Comparison of ENCODE assay signal across 8 mouse cellular contexts in the genomic region with DNA sequence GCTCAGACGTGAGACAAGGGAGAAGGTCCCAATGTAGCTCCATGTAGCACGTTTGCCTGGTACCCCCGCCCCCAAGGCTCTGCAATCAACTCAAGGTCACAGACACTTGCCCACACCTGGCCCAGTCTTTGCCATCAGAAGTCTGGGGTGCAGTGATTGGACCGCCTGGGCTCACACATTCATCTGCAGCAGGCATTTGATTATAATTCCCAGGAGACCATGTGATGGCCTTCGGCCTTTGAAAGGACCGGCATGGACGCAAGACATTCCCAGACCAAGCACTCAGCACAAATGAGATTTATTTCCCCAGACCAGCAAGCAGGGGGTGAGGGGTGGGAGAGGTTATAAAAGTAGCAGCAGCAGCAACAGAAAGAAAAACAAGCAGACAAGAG. TPM values are rescaled to one million over a fixed set of nuclear protein-coding genes. Genes with fewer than 3 reads are reported as not detected.
DNase-seq lines count a peak whose midpoint lies in the region; ATAC-seq and TF ChIP-seq lines count a peak whose summit lies in the region.

No protein-coding gene starts in this region.

- no peak for DNase-seq in spleen, adult 2 months (ENCODE audit: low read depth in 1 of 2, low spot score in 2 of 2)
- DNase-seq in spleen, postnatal 36 days (ENCODE audit: low spot score in 2 of 2): no peak
- DNase-seq in kidney, postnatal 0 days (ENCODE audit: low spot score): peak; percentile 90
- DNase-seq in neural tube, embryonic 11.5 days (ENCODE audit: low spot score): peak; percentile 53
- DNase-seq in gastrocnemius, postnatal 25 days: no peak
- DNase-seq in left cerebral cortex, postnatal 4 days: no peak
- no peak for DNase-seq in layer of hippocampus, adult 2 months (ENCODE audit: low spot score in 2 of 2)

- H3K27me3 ChIP-seq in spleen, adult 2 months (ENCODE audit: control insufficient read depth, insufficient read depth, low read length): no peaks in the 10 kb centered on the region
- H3K27me3 ChIP-seq in embryonic facial prominence, embryonic 12.5 days: no peaks in the 10 kb centered on the region
- no peaks in the 10 kb centered on the region for H3K27me3 ChIP-seq in kidney, postnatal 0 days (ENCODE audit: insufficient read depth, low read length)
- H3K27me3 ChIP-seq in neural tube, embryonic 11.5 days (ENCODE audit: control insufficient read depth, insufficient read depth, low read length): no peaks in the 10 kb centered on the region

- peak overlapping the region; percentile 21 for H3K4me2 ChIP-seq in embryonic facial prominence, embryonic 12.5 days (replicated peaks)
- peak overlapping the region; percentile 40; the same call in 1 of the 2 replicates for H3K4me2 ChIP-seq in kidney, postnatal 0 days (ENCODE audit: low read length)
- H3K4me2 ChIP-seq in neural tube, embryonic 11.5 days (ENCODE audit: low read depth): peak overlapping the region; percentile 10; the same call in 1 of the 2 replicates

- no peak overlapping the region; the same call in 1 of the 2 replicates for H3K9ac ChIP-seq in embryonic facial prominence, embryonic 12.5 days
- no peak overlapping the region for H3K9ac ChIP-seq in kidney, postnatal 0 days (ENCODE audit: low read depth, low read length)
- H3K9ac ChIP-seq in neural tube, embryonic 11.5 days (ENCODE audit: low read length): no peak overlapping the region

- no peaks in the 10 kb centered on the region for H3K9me3 ChIP-seq in embryonic facial prominence, embryonic 12.5 days
- H3K9me3 ChIP-seq in kidney, postnatal 0 days (replicated peaks; ENCODE audit: low read length): no peaks in the 10 kb centered on the region
- no peaks in the 10 kb centered on the region for H3K9me3 ChIP-seq in neural tube, embryonic 11.5 days (ENCODE audit: control insufficient read depth, low read length)

- TF ChIP-seq CTCF in spleen, adult 2 months (IDR thresholded peaks at IDR 0.05; ENCODE audit: extremely low read depth, insufficient read depth, insufficient read length, insufficient replicate concordance): no peak
- no peak for TF ChIP-seq CTCF in kidney, postnatal 0 days (IDR thresholded peaks at IDR 0.05; ENCODE audit: low read depth)
- TF ChIP-seq CTCF in layer of hippocampus, adult 2 months (conservative IDR thresholded peaks at IDR 0.05): no peak

- TF ChIP-seq POLR2A in spleen, adult 2 months (IDR thresholded peaks at IDR 0.05; ENCODE audit: low read depth, low read length): no peak

- 91% methylated on average over 7 of the region's 7 CpGs for WGBS in spleen, adult 2 months
- 5% methylated on average over 7 of the region's 7 CpGs for WGBS in embryonic facial prominence, embryonic 12.5 days
- 8% methylated on average over 7 of the region's 7 CpGs for WGBS in kidney, postnatal 0 days
- WGBS in neural tube, embryonic 11.5 days: 7% methylated on average over 7 of the region's 7 CpGs

- peak; percentile 48; the same call in 1 of the 2 replicates for ATAC-seq in embryonic facial prominence, embryonic 12.5 days (ENCODE audit: insufficient number of reproducible peaks, insufficient read depth, low FRiP score, low TSS enrichment)
- peak; percentile 82 for ATAC-seq in kidney, postnatal 0 days (replicated peaks; ENCODE audit: low FRiP score, low read depth)
- no peak; the same call in 1 of the 2 replicates for ATAC-seq in neural tube, embryonic 11.5 days (ENCODE audit: insufficient read depth, low FRiP score, low TSS enrichment)

- intact Hi-C loops in left cerebral cortex, postnatal 4 days (cut with DNase I): no loop called here

- H3K36me3 ChIP-seq in spleen, adult 2 months (ENCODE audit: control insufficient read depth, insufficient read depth, low read length): peaks cover 29% of the 10 kb centered on the region
- no peaks in the 10 kb centered on the region for H3K36me3 ChIP-seq in embryonic facial prominence, embryonic 12.5 days
- no peaks in the 10 kb centered on the region for H3K36me3 ChIP-seq in kidney, postnatal 0 days (ENCODE audit: insufficient read depth, low read length)
- no peaks in the 10 kb centered on the region for H3K36me3 ChIP-seq in neural tube, embryonic 11.5 days (ENCODE audit: control insufficient read depth, insufficient read depth, low read length)

- H3K4me3 ChIP-seq in spleen, adult 2 months (ENCODE audit: extremely low read depth, insufficient read depth, insufficient read length): no peak overlapping the region
- no peak overlapping the region for H3K4me3 ChIP-seq in embryonic facial prominence, embryonic 12.5 days
- 0 out of 2 replicates have a peak overlapping the region, but pooled peaks have one; percentile 3 for H3K4me3 ChIP-seq in kidney, postnatal 0 days (replicated peaks; ENCODE audit: low read depth, low read length)
- H3K4me3 ChIP-seq in neural tube, embryonic 11.5 days (ENCODE audit: low read depth, low read length): no peak overlapping the region
- no peak overlapping the region for H3K4me3 ChIP-seq in layer of hippocampus, adult 2 months

- peaks cover 5% of the 10 kb centered on the region; the same call in 1 of the 2 replicates for H3K4me1 ChIP-seq in spleen, adult 2 months (ENCODE audit: control insufficient read depth, insufficient read depth, insufficient read length)
- H3K4me1 ChIP-seq in embryonic facial prominence, embryonic 12.5 days: peaks cover 15% of the 10 kb centered on the region
- peaks cover 14% of the 10 kb centered on the region for H3K4me1 ChIP-seq in kidney, postnatal 0 days (replicated peaks; ENCODE audit: insufficient read depth, low read length)
- peaks cover 16% of the 10 kb centered on the region for H3K4me1 ChIP-seq in neural tube, embryonic 11.5 days (ENCODE audit: control insufficient read depth, insufficient read depth, low read length)

- H3K27ac ChIP-seq in spleen, adult 2 months (ENCODE audit: insufficient read depth, low read length): peak overlapping the region; percentile 61
- H3K27ac ChIP-seq in embryonic facial prominence, embryonic 12.5 days: peak overlapping the region; percentile 84
- H3K27ac ChIP-seq in kidney, postnatal 0 days: peak overlapping the region; percentile 91
- H3K27ac ChIP-seq in neural tube, embryonic 11.5 days (ENCODE audit: low read depth, low read length): peak overlapping the region; percentile 86
- no peak overlapping the region for H3K27ac ChIP-seq in layer of hippocampus, adult 2 months

RNA-seq across cellular contexts. Expression of gene Tatdn2, which starts 6.8 kb away (rescaled TPM):
- polyA plus RNA-seq in spleen, adult 2 months (2012; rRNA removed): 24.3 and 27.4 TPM in 2 replicates
- 0.61 and 0.95 TPM in 2 replicates for polyA plus RNA-seq in embryonic facial prominence, embryonic 12.5 days (2016; fragmentation: Nextera tagmentation; extraction: Ambion mirVana)
- polyA plus RNA-seq in kidney, postnatal 0 days (2015; fragmentation: Nextera tagmentation; extraction: Ambion mirVana): 0.78 and 0.95 TPM in 2 replicates
- polyA plus RNA-seq in neural tube, embryonic 11.5 days (2014; fragmentation: Nextera tagmentation; extraction: Ambion mirVana): 0.95 and 0.97 TPM in 2 replicates
- total RNA-seq in gastrocnemius, postnatal 25 days (2021): 10 to 100 TPM; 28.8 to 31.6 TPM
- 10 to 100 TPM; 95.0 to 98.1 TPM for total RNA-seq in left cerebral cortex, postnatal 4 days (2021)
- total RNA-seq in layer of hippocampus, adult 2 months (2021): 10 to 100 TPM; 60.4 to 67.8 TPM

RNA-seq across cellular contexts. Expression of gene Ghrl, which starts 29.7 kb away (rescaled TPM):
- 0.54 TPM in 1 of 2 replicates, not detected in the other for polyA plus RNA-seq in spleen, adult 2 months (2012; rRNA removed)
- polyA plus RNA-seq in embryonic facial prominence, embryonic 12.5 days (2016; fragmentation: Nextera tagmentation; extraction: Ambion mirVana): 0.37 TPM in 1 of 2 replicates, not detected in the other
- polyA plus RNA-seq in kidney, postnatal 0 days (2015; fragmentation: Nextera tagmentation; extraction: Ambion mirVana): not detected in 2 replicates
- 0.39 TPM in 1 of 2 replicates, not detected in the other for polyA plus RNA-seq in neural tube, embryonic 11.5 days (2014; fragmentation: Nextera tagmentation; extraction: Ambion mirVana)
- not detected for total RNA-seq in gastrocnemius, postnatal 25 days (2021)
- total RNA-seq in left cerebral cortex, postnatal 4 days (2021): not detected
- not detected for total RNA-seq in layer of hippocampus, adult 2 months (2021)

RNA-seq across cellular contexts. Expression of gene Sec13, which starts 50.5 kb away (rescaled TPM):
- 80.0 and 81.8 TPM in 2 replicates for polyA plus RNA-seq in spleen, adult 2 months (2012; rRNA removed)
- polyA plus RNA-seq in embryonic facial prominence, embryonic 12.5 days (2016; fragmentation: Nextera tagmentation; extraction: Ambion mirVana): 268 and 282 TPM in 2 replicates
- 216 and 238 TPM in 2 replicates for polyA plus RNA-seq in kidney, postnatal 0 days (2015; fragmentation: Nextera tagmentation; extraction: Ambion mirVana)
- 302 and 309 TPM in 2 replicates for polyA plus RNA-seq in neural tube, embryonic 11.5 days (2014; fragmentation: Nextera tagmentation; extraction: Ambion mirVana)
- total RNA-seq in gastrocnemius, postnatal 25 days (2021): 10 to 100 TPM; 62.4 to 67.2 TPM
- total RNA-seq in left cerebral cortex, postnatal 4 days (2021): 100 to 1,000 TPM; 100 to 104 TPM
- total RNA-seq in layer of hippocampus, adult 2 months (2021): 10 to 100 TPM; 73.4 to 77.3 TPM

RNA-seq across cellular contexts. Expression of gene Irak2, which starts 51.7 kb away (rescaled TPM):
- polyA plus RNA-seq in spleen, adult 2 months (2012; rRNA removed): 42.4 and 56.2 TPM in 2 replicates
- polyA plus RNA-seq in embryonic facial prominence, embryonic 12.5 days (2016; fragmentation: Nextera tagmentation; extraction: Ambion mirVana): 3.0 and 3.7 TPM in 2 replicates
- 5.3 and 6.7 TPM in 2 replicates for polyA plus RNA-seq in kidney, postnatal 0 days (2015; fragmentation: Nextera tagmentation; extraction: Ambion mirVana)
- polyA plus RNA-seq in neural tube, embryonic 11.5 days (2014; fragmentation: Nextera tagmentation; extraction: Ambion mirVana): 2.4 and 2.6 TPM in 2 replicates
- 1 to 10 TPM; 3.0 to 4.7 TPM for total RNA-seq in gastrocnemius, postnatal 25 days (2021)
- total RNA-seq in left cerebral cortex, postnatal 4 days (2021): 1 to 10 TPM; 7.9 to 8.1 TPM
- 10 to 100 TPM; 16.6 to 18.8 TPM for total RNA-seq in layer of hippocampus, adult 2 months (2021)

Comparison
In these comparisons a context has a peak if more than half of its experiments do, and no peak if none do; other contexts are left out.
1. DNase-seq: peak in kidney, postnatal 0 days (single experiment) and neural tube, embryonic 11.5 days (single experiment); none in spleen, adult 2 months (0 of 2), spleen, postnatal 36 days (0 of 2), gastrocnemius, postnatal 25 days (single experiment), left cerebral cortex, postnatal 4 days (single experiment) and layer of hippocampus, adult 2 months (0 of 2).
2. RNA of gene Tatdn2, which starts 6.8 kb away (polyA plus RNA-seq): 24.3 to 27.4 TPM in spleen, adult 2 months; 0.95 to 0.97 TPM in neural tube, embryonic 11.5 days, 0.78 to 0.95 TPM in kidney, postnatal 0 days and 0.61 to 0.95 TPM in embryonic facial prominence, embryonic 12.5 days; every median in the first group is over 10 times any median in the second.
3. Peak in every context shown above with its lines, with median percentiles within 50 percentile points of each other: H3K4me2 ChIP-seq.